Mouse (Mus musculus): ENCODE results near the gene Ggta1. TPM values are rescaled to one million over a fixed set of nuclear protein-coding genes. Genes with fewer than 3 reads are reported as not detected.

Gene Ggta1
- polyA plus RNA-seq, 1 experiment, result 4.9 TPM

- no peak overlapping the region for H3K4me3 ChIP-seq
- H3K27me3 ChIP-seq (ENCODE audit: control insufficient read depth, insufficient read depth, insufficient read length), result no peaks in the 10 kb centered on the region
- no peak overlapping the region for H3K4me2 ChIP-seq (ENCODE audit: low read depth)
- H3K79me2 ChIP-seq (ENCODE audit: control insufficient read depth, insufficient read depth), result no peaks in the 10 kb centered on the region
- TF ChIP-seq TCF3 (IDR thresholded peaks at IDR 0.05; ENCODE audit: insufficient read length, low read depth) (no peak), USF1 (IDR thresholded peaks at IDR 0.05; ENCODE audit: low read depth) (no peak), MAX (IDR thresholded peaks at IDR 0.05; ENCODE audit: low read depth) (no peak), POLR2AphosphoS2 (IDR thresholded peaks at IDR 0.05; ENCODE audit: insufficient read length, low read depth) (no peak), MYOG (IDR thresholded peaks at IDR 0.05; ENCODE audit: control insufficient read depth in 1 of 3, insufficient read depth in 1 of 3, insufficient read length in 2 of 3, low read depth in 2 of 3) (no peak), TCF12 (IDR thresholded peaks at IDR 0.05; ENCODE audit: insufficient read depth, poor library complexity, severe bottlenecking) (no peak), CEBPB (IDR thresholded peaks at IDR 0.05; ENCODE audit: insufficient read depth, poor library complexity, severe bottlenecking) (no peak), E2F4 (IDR thresholded peaks at IDR 0.05; ENCODE audit: insufficient read depth) (no peak), REST (IDR thresholded peaks at IDR 0.05; ENCODE audit: insufficient read depth, insufficient read length) (no peak), MYOD1 (IDR thresholded peaks at IDR 0.05; ENCODE audit: control insufficient read depth in 1 of 3, insufficient read length in 2 of 3, low read depth in 2 of 3) (no peak), SRF (IDR thresholded peaks at IDR 0.05; ENCODE audit: control insufficient read depth, insufficient read length, low read depth) (no peak)
- no peak overlapping the region for H3ac ChIP-seq (ENCODE audit: control insufficient read depth, insufficient read length)
- no peaks in the 10 kb centered on the region for H3K36me3 ChIP-seq (ENCODE audit: control insufficient read depth, insufficient read depth)
These were observed 34.3 kb downstream of the Ggta1 start for GRCm38 (mm10) chr2:35428615-35429300.

- no peak for TF ChIP-seq POLR2AphosphoS2 (IDR thresholded peaks at IDR 0.05; ENCODE audit: insufficient read length, low read depth)
- no peak for TF ChIP-seq MYOD1 (IDR thresholded peaks at IDR 0.05; ENCODE audit: control insufficient read depth in 1 of 3, insufficient read length in 2 of 3, low read depth in 2 of 3)
- TF ChIP-seq E2F4 (IDR thresholded peaks at IDR 0.05; ENCODE audit: insufficient read depth), result no peak
- TF ChIP-seq TCF3 (IDR thresholded peaks at IDR 0.05; ENCODE audit: insufficient read length, low read depth), result no peak
- no peak for TF ChIP-seq MYOG (IDR thresholded peaks at IDR 0.05; ENCODE audit: control insufficient read depth in 1 of 3, insufficient read depth in 1 of 3, insufficient read length in 2 of 3, low read depth in 2 of 3)
- no peak for TF ChIP-seq USF1 (IDR thresholded peaks at IDR 0.05; ENCODE audit: low read depth)
- Histone ChIP-seq H3K4me2 (ENCODE audit: low read depth) (no peak overlapping the region), H3K4me3 (no peak overlapping the region), H3K27me3 (ENCODE audit: control insufficient read depth, insufficient read depth, insufficient read length) (no peaks in the 10 kb centered on the region), H3K36me3 (ENCODE audit: control insufficient read depth, insufficient read depth) (no peaks in the 10 kb centered on the region), H3ac (ENCODE audit: control insufficient read depth, insufficient read length) (no peak overlapping the region), H3K79me2 (ENCODE audit: control insufficient read depth, insufficient read depth) (no peaks in the 10 kb centered on the region)
These were observed 35.5 kb downstream of the Ggta1 start for GRCm38 (mm10) chr2:35427559-35427958.

GRCm38 (mm10) chr2:35423711-35424339 is 39.2 kb downstream of the Ggta1 start:
- Histone ChIP-seq H3K4me3 (no peak overlapping the region), H3K79me2 (ENCODE audit: control insufficient read depth, insufficient read depth) (no peaks in the 10 kb centered on the region), H3K27me3 (ENCODE audit: control insufficient read depth, insufficient read depth, insufficient read length) (no peaks in the 10 kb centered on the region), H3K36me3 (ENCODE audit: control insufficient read depth, insufficient read depth) (no peaks in the 10 kb centered on the region), H3ac (ENCODE audit: control insufficient read depth, insufficient read length) (no peak overlapping the region), H3K4me2 (ENCODE audit: low read depth) (no peak overlapping the region)
- TF ChIP-seq REST (IDR thresholded peaks at IDR 0.05; ENCODE audit: insufficient read depth, insufficient read length) (no peak), MAX (IDR thresholded peaks at IDR 0.05; ENCODE audit: low read depth) (no peak), SRF (IDR thresholded peaks at IDR 0.05; ENCODE audit: control insufficient read depth, insufficient read length, low read depth) (no peak), MYOG (IDR thresholded peaks at IDR 0.05; ENCODE audit: control insufficient read depth in 1 of 3, insufficient read depth in 1 of 3, insufficient read length in 2 of 3, low read depth in 2 of 3) (no peak), USF1 (IDR thresholded peaks at IDR 0.05; ENCODE audit: low read depth) (no peak), TCF12 (IDR thresholded peaks at IDR 0.05; ENCODE audit: insufficient read depth, poor library complexity, severe bottlenecking) (no peak)

GRCm38 (mm10) chr2:35422384-35422783 is 40.6 kb downstream of the Ggta1 start:
- no peak for TF ChIP-seq POLR2A (IDR thresholded peaks at IDR 0.05; ENCODE audit: insufficient read length, low read depth)
- no peak for TF ChIP-seq MYOG (IDR thresholded peaks at IDR 0.05; ENCODE audit: control insufficient read depth in 1 of 3, insufficient read depth in 1 of 3, insufficient read length in 2 of 3, low read depth in 2 of 3)
- no peak for TF ChIP-seq MAX (IDR thresholded peaks at IDR 0.05; ENCODE audit: low read depth)
- TF ChIP-seq TCF12 (IDR thresholded peaks at IDR 0.05; ENCODE audit: insufficient read depth, poor library complexity, severe bottlenecking), result no peak
- TF ChIP-seq CEBPB (IDR thresholded peaks at IDR 0.05; ENCODE audit: insufficient read depth, poor library complexity, severe bottlenecking), result no peak
- no peak for TF ChIP-seq TCF3 (IDR thresholded peaks at IDR 0.05; ENCODE audit: insufficient read length, low read depth)
- no peak for TF ChIP-seq MYOD1 (IDR thresholded peaks at IDR 0.05; ENCODE audit: control insufficient read depth in 1 of 3, insufficient read length in 2 of 3, low read depth in 2 of 3)
- Histone ChIP-seq H3K4me3 (no peak overlapping the region), H3K79me2 (ENCODE audit: control insufficient read depth, insufficient read depth) (no peaks in the 10 kb centered on the region), H3ac (ENCODE audit: control insufficient read depth, insufficient read length) (no peak overlapping the region), H3K27me3 (ENCODE audit: control insufficient read depth, insufficient read depth, insufficient read length) (no peaks in the 10 kb centered on the region), H3K4me2 (ENCODE audit: low read depth) (no peak overlapping the region), H3K36me3 (ENCODE audit: control insufficient read depth, insufficient read depth) (no peaks in the 10 kb centered on the region)

GRCm38 (mm10) chr2:35420681-35421080 is 42.4 kb downstream of the Ggta1 start:
- Histone ChIP-seq H3K79me2 (ENCODE audit: control insufficient read depth, insufficient read depth) (no peaks in the 10 kb centered on the region), H3K27me3 (ENCODE audit: control insufficient read depth, insufficient read depth, insufficient read length) (no peaks in the 10 kb centered on the region), H3K36me3 (ENCODE audit: control insufficient read depth, insufficient read depth) (no peaks in the 10 kb centered on the region), H3K4me3 (no peak overlapping the region), H3ac (ENCODE audit: control insufficient read depth, insufficient read length) (no peak overlapping the region), H3K4me2 (ENCODE audit: low read depth) (no peak overlapping the region)
- no peak for TF ChIP-seq TCF12 (IDR thresholded peaks at IDR 0.05; ENCODE audit: insufficient read depth, poor library complexity, severe bottlenecking)
- no peak for TF ChIP-seq USF1 (IDR thresholded peaks at IDR 0.05; ENCODE audit: low read depth)
- no peak for TF ChIP-seq MYOG (IDR thresholded peaks at IDR 0.05; ENCODE audit: control insufficient read depth in 1 of 3, insufficient read depth in 1 of 3, insufficient read length in 2 of 3, low read depth in 2 of 3)
- TF ChIP-seq POLR2AphosphoS2 (IDR thresholded peaks at IDR 0.05; ENCODE audit: insufficient read length, low read depth), result no peak
- TF ChIP-seq E2F4 (IDR thresholded peaks at IDR 0.05; ENCODE audit: insufficient read depth), result no peak
- TF ChIP-seq REST (IDR thresholded peaks at IDR 0.05; ENCODE audit: insufficient read depth, insufficient read length), result no peak
- no peak for TF ChIP-seq POLR2A (IDR thresholded peaks at IDR 0.05; ENCODE audit: insufficient read length, low read depth)
- no peak for TF ChIP-seq SRF (IDR thresholded peaks at IDR 0.05; ENCODE audit: control insufficient read depth, insufficient read length, low read depth)
- no peak for TF ChIP-seq MAX (IDR thresholded peaks at IDR 0.05; ENCODE audit: low read depth)
- no peak for TF ChIP-seq CEBPB (IDR thresholded peaks at IDR 0.05; ENCODE audit: insufficient read depth, poor library complexity, severe bottlenecking)
- no peak for TF ChIP-seq TCF3 (IDR thresholded peaks at IDR 0.05; ENCODE audit: insufficient read length, low read depth)
- no peak for TF ChIP-seq MYOD1 (IDR thresholded peaks at IDR 0.05; ENCODE audit: control insufficient read depth in 1 of 3, insufficient read length in 2 of 3, low read depth in 2 of 3)

Measured in myocyte (in vitro differentiated cells).